Mouse (Mus musculus) kidney, adult 11 months (tissue): ENCODE measurements around the gene Spdl1.
A peak's percentile ranks its signal among the peaks of the same experiment; 100 is the strongest.
"Not testable (repeated sequence)": the region's sequence is repeated elsewhere in the genome, so short reads cannot be mapped to it uniquely, and the experiment has no call there.

Experiments used
- DNase-seq: peaks from one replicate; pipeline ENCODE4 v3.0.0; 2022

The Spdl1 gene

GRCm38 (mm10) chr11:34798066-34798465, 35.4 kb downstream of the Spdl1 start:
- DNase-seq: not testable (repeated sequence)

GRCm38 (mm10) chr11:34796097-34796496, 37.3 kb downstream of the Spdl1 start:
- DNase-seq: no peak

- no peak for DNase-seq
These were observed 41.6 kb downstream of the Spdl1 start for GRCm38 (mm10) chr11:34791872-34792271.

- no peak for DNase-seq
These were observed 48.6 kb downstream of the Spdl1 start for GRCm38 (mm10) chr11:34784864-34785263.

- DNase-seq: no peak
These were observed 49.8 kb downstream of the Spdl1 start, which contains the start of gene Dock2 for GRCm38 (mm10) chr11:34783587-34784043. TSS of gene Dock2 (minus strand) at chr11:34783892.

GRCm38 (mm10) chr11:34782516-34783430, 50.7 kb downstream of the Spdl1 start:
- no peak for DNase-seq

- DNase-seq: no peak
These were observed 52.7 kb downstream of the Spdl1 start for GRCm38 (mm10) chr11:34780786-34781185.

GRCm38 (mm10) chr11:34779966-34780365, 53.5 kb downstream of the Spdl1 start:
- no peak for DNase-seq

- DNase-seq: no peak
These were observed 55.1 kb downstream of the Spdl1 start for GRCm38 (mm10) chr11:34778351-34778750.

GRCm38 (mm10) chr11:34777529-34777928, 55.9 kb downstream of the Spdl1 start:
- no peak for DNase-seq

GRCm38 (mm10) chr11:34776054-34776453, 57.4 kb downstream of the Spdl1 start:
- DNase-seq: no peak

GRCm38 (mm10) chr11:34774636-34775035, 58.8 kb downstream of the Spdl1 start:
- DNase-seq: no peak

- DNase-seq: no peak
These were observed 60.0 kb downstream of the Spdl1 start for GRCm38 (mm10) chr11:34773304-34773895.

- peak; percentile 53 for DNase-seq
These were observed 62.0 kb downstream of the Spdl1 start for GRCm38 (mm10) chr11:34771221-34771986.

GRCm38 (mm10) chr11:34770666-34771065, 62.8 kb downstream of the Spdl1 start:
- no peak for DNase-seq

- no peak for DNase-seq
These were observed 63.5 kb downstream of the Spdl1 start for GRCm38 (mm10) chr11:34769946-34770345.

GRCm38 (mm10) chr11:34769396-34769795, 64.0 kb downstream of the Spdl1 start:
- no peak for DNase-seq

- DNase-seq: no peak
These were observed 69.6 kb downstream of the Spdl1 start for GRCm38 (mm10) chr11:34763739-34764361.

GRCm38 (mm10) chr11:34762570-34763127, 70.8 kb downstream of the Spdl1 start:
- no peak for DNase-seq

GRCm38 (mm10) chr11:34762125-34762524, 71.3 kb downstream of the Spdl1 start:
- no peak for DNase-seq

- DNase-seq: no peak
These were observed 73.9 kb downstream of the Spdl1 start for GRCm38 (mm10) chr11:34759582-34759981.
